Mouse (Mus musculus) bone marrow, adult 2 months (tissue): ENCODE measurements around the gene Olfr735.

Experiments
- CTCF ChIP-seq: fragments of 200-500 bp; IDR thresholded peaks from 2 replicates; pipeline ENCODE4 v1.5.1; 2011; ENCODE audit warnings: low read length, control low read depth; ENCODE audit not compliant: control insufficient read depth, insufficient read depth
- POLR2A ChIP-seq: fragments of 200-500 bp; IDR thresholded peaks from 2 replicates; pipeline ENCODE4 v1.6.1; 2011; ENCODE audit warnings: low read depth, mild to moderate bottlenecking, control low read depth, low read length, borderline replicate concordance; ENCODE audit not compliant: control insufficient read depth

- no peak for TF ChIP-seq POLR2A
- no peak for TF ChIP-seq CTCF
Measured at GRCm38 (mm10) chr14:50357593-50357992, 8.9 kb upstream of the Olfr735 start, which contains the start of gene Tlr11.
